Mouse (Mus musculus) forebrain, embryonic 11.5 days (tissue): ENCODE data around the gene Rab40c. TPM values are rescaled to one million over a fixed set of nuclear protein-coding genes. Genes with fewer than 3 reads are reported as not detected.
A peak's percentile ranks its signal among the peaks of the same experiment; 100 is the strongest.

Experiments used
- ATAC-seq: fragments of 200-750 bp; cut with Nextera tagmentation; replicated peaks from 2 replicates; pipeline ENCODE4 v1.8.0; 2017; ENCODE audit warnings: moderate TSS enrichment; ENCODE audit not compliant: low FRiP score
- DNase-seq: peaks from one replicate; pipeline ENCODE4 v3.0.0-alpha.2; 2017; ENCODE audit warnings: low spot score
- H3K27ac ChIP-seq: fragments of 300-500 bp; sonication (generic); 2 replicates; pipeline ENCODE4 v1.5.1; 2014; ENCODE audit warnings: low read depth, low read length
- H3K27me3 ChIP-seq: fragments of 300-500 bp; sonication (generic); 2 replicates; pipeline ENCODE4 v1.6.1; 2014; ENCODE audit warnings: mild to moderate bottlenecking, low read length, mixed read lengths; ENCODE audit not compliant: control insufficient read depth, insufficient read depth
- H3K36me3 ChIP-seq: fragments of 300-500 bp; sonication (generic); 2 replicates; pipeline ENCODE4 v1.6.1; 2014; ENCODE audit warnings: mild to moderate bottlenecking, low read length, moderate library complexity, mixed read lengths; ENCODE audit not compliant: control insufficient read depth, insufficient read depth
- H3K4me1 ChIP-seq: fragments of 300-500 bp; sonication (generic); replicated peaks from 2 replicates; pipeline ENCODE4 v1.6.1; 2014; ENCODE audit warnings: low read length, mixed read lengths; ENCODE audit not compliant: control insufficient read depth, insufficient read depth
- H3K4me2 ChIP-seq: fragments of 300-500 bp; sonication (generic); 2 replicates; pipeline ENCODE4 v1.6.1; 2014; ENCODE audit warnings: low read depth, mild to moderate bottlenecking, low read length, moderate library complexity, mixed read lengths; ENCODE audit not compliant: severe bottlenecking
- H3K4me3 ChIP-seq: fragments of 300-500 bp; sonication (generic); 2 replicates; pipeline ENCODE4 v1.5.1; 2014; ENCODE audit warnings: low read depth, low read length
- H3K9ac ChIP-seq: fragments of 300-500 bp; sonication (generic); 2 replicates; pipeline ENCODE4 v1.6.1; 2014; ENCODE audit warnings: low read length
- H3K9me3 ChIP-seq: fragments of 300-500 bp; sonication (generic); 2 replicates; pipeline ENCODE4 v1.6.1; 2016; ENCODE audit warnings: low read length, mixed read lengths; ENCODE audit not compliant: control insufficient read depth
- WGBS: fragments of 180-500 bp; shearing (Covaris S2); extraction: QIAGEN DNeasy Blood & Tissue Kit; methylation state at CpG from one replicate; pipeline ENCODE4 v1.1.7; 2014; 5-methylcytosine and 5-hydroxymethylcytosine counted together
- polyA plus RNA-seq: library from polyadenylated mRNA; unstranded; fragments of >200 nt; fragmentation: Nextera tagmentation; extraction: Ambion mirVana; gene quantifications from 2 replicates; pipeline ENCODE4 v1.2.1, GENCODE M21; 2014

Rab40c gene
- polyA plus RNA-seq, 1 experiment from 2014 or later: 20.1 TPM

DNA sequence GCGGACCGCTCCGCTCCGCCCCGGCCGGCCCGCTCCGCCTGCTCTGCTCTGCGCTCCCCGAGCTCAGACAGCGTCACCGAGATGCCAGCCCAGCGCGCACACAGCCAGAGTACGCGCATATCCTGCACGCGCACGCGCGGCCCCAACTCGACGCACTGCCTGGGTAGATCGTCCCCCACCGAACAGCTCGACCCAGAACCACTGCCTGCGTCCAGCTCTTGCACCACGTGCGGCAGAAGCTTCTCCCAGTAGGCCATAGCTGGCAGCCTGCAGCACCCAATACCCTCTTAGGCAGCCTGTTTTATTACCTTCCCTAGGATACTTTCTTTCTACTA, 82.5 kb downstream of the Rab40c start, which contains the start of gene Rhbdl1:
TSS of gene Rhbdl1 (minus strand) at position 220 of the 335 bp plus-strand sequence.
- no peaks in the 10 kb centered on the region for H3K9me3 ChIP-seq
- H3K36me3 ChIP-seq: peaks cover 15% of the 10 kb centered on the region
- DNase-seq (peak; percentile 81), ATAC-seq (peak; percentile 16; the same call in 1 of the 2 replicates)
- H3K4me1 ChIP-seq: peaks cover 28% of the 10 kb centered on the region
- H3K9ac ChIP-seq: peak within 1 kb of the TSS; percentile 58
- no peaks in the 10 kb centered on the region for H3K27me3 ChIP-seq
- peak within 1 kb of the TSS; percentile 30 for H3K4me3 ChIP-seq
- H3K27ac ChIP-seq: peak within 1 kb of the TSS; percentile 50
- H3K4me2 ChIP-seq: peak within 1 kb of the TSS; percentile 79
- WGBS: 2% methylated on average over 29 of the region's 29 CpGs

DNA sequence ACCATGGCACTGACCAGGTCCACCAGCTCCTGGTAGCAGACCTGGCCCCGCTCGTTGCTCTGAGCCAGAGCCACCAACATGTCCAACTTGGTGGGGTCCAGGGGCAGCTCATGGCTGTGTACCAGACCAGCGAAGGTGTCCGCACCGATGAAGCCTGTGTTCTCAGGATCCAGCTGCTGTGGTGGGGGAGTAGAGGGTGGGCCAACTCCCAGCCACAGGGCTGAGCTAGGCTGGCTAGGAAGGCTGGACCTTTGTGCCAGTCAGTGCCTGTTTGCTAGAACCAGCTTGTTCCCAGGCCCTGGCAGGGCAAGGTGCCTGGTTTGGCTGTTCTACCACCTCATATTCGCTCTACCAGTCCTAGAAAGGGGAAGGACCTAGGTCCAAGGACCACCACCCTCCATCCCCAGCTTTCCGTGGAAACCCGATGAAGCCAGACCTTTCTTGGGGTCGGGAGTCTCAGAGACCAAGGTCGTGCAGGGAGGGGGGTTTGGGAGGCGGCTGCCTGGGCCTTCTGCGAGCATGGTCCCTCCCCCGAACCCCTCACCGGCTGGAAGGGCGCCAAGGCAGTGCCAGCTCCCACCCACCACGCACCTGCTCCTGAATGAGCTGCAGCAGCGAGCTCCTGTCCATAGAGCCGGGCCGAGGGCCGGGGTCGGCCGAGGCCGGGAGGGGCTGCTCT, 83.0 kb downstream of the Rab40c start:
- WGBS: 23% methylated on average over 23 of the region's 23 CpGs
- H3K9ac ChIP-seq: peak overlapping the region; percentile 58
- peaks cover 33% of the 10 kb centered on the region for H3K4me1 ChIP-seq
- peaks cover 11% of the 10 kb centered on the region for H3K36me3 ChIP-seq
- DNase-seq (peak; percentile 63), ATAC-seq (no peak)
- H3K27me3 ChIP-seq: no peaks in the 10 kb centered on the region
- H3K27ac ChIP-seq: peak overlapping the region; percentile 50
- H3K4me3 ChIP-seq: peak overlapping the region; percentile 30
- H3K9me3 ChIP-seq: no peaks in the 10 kb centered on the region
- peak overlapping the region; percentile 79 for H3K4me2 ChIP-seq

DNA sequence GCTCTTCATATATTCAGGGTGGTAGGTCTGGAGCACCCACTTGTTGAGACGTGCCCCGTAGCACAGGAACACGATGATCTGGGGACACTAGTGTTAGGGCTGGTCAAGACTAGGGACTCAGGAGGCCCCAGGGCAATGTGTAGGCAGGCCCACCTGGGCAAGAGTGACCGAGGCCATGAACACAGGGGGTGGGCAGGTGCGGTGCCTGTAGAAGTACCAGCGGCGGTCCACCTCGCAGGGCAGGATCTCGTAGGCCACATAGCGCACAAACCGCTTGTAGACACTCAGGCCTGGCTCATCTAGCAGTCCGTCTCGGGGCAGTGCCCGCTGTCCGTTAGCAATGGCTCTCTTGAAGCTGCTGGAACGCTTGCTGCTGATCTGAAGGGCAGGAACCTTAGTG, 83.7 kb downstream of the Rab40c start:
- no peak overlapping the region for H3K4me2 ChIP-seq
- H3K36me3 ChIP-seq: peaks cover 9% of the 10 kb centered on the region; the same call in 1 of the 2 replicates

DNA sequence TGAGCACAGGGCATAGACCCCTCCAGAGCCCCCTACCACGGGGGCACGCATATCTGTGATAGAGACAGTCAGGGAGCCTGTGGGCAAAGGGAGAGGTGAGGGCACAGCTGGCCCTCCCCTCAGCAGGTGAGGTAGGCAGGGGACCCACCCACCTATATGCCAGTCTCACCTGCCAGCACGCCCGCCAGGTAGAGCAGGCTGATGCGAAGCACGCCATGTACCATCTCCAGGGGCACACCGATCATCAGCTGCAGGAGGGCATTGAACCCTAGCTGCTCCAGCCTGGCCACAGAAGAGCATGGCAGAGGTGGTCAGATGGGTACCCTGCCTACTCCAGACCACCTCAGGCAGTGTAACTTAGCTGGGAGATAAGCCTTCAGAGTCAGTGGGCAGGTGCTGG, 84.2 kb downstream of the Rab40c start:
- Histone ChIP-seq H3K27ac (no peak overlapping the region), H3K9ac (no peak overlapping the region), H3K36me3 (peaks cover 13% of the 10 kb centered on the region; the same call in 1 of the 2 replicates), H3K4me3 (no peak overlapping the region), H3K4me1 (peaks cover 36% of the 10 kb centered on the region), H3K27me3 (no peaks in the 10 kb centered on the region), H3K9me3 (no peaks in the 10 kb centered on the region), H3K4me2 (no peak overlapping the region)
- ATAC-seq (no peak), DNase-seq (no peak)
- 96% methylated on average over 7 of the region's 7 CpGs for WGBS

More for the DNA sequence above, 83.7 kb downstream of the Rab40c start:
- Histone ChIP-seq H3K9ac (no peak overlapping the region), H3K27me3 (no peaks in the 10 kb centered on the region), H3K4me1 (peaks cover 36% of the 10 kb centered on the region), H3K27ac (no peak overlapping the region), H3K4me3 (no peak overlapping the region), H3K9me3 (no peaks in the 10 kb centered on the region)
- DNase-seq: peak; percentile 59
- no peak for ATAC-seq
- 92% methylated on average over 16 of the region's 16 CpGs for WGBS

DNA sequence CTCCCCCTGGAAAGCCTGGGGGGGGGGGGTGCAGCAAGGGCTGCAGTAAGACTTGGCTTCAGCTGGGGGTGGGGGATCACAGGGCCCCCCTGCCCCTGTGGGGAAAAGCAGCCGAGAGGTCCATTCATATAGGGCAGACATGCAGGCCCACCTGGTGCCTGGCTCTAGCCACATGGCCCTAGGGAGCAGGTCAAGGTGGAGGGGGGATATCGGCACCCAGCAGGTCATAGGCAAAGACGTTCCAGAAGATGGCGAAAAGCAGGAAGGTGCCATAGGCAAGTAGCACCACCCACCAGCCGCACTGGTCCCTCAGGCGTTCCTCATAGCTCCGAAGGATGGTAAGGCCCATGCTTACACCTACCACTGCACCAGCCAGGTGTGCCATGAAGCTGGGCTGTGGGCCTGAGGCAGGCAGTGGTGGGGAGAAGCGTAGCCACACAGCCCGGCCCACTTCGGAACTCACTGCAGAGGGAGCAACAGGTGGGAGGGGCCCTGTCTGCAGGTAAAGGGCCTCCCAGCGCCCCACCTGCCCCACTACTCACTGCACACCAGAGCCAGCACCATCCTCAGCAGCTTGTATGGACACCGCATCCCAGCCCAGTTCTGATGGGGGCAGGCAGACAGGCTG, 84.8 kb downstream of the Rab40c start:
- peak overlapping the region; percentile 78 for H3K9ac ChIP-seq
- 91% methylated on average over 12 of the region's 12 CpGs for WGBS
- peak overlapping the region; percentile 95; the same call in 1 of the 2 replicates for H3K4me2 ChIP-seq
- DNase-seq: peak; percentile 56
- H3K9me3 ChIP-seq: no peaks in the 10 kb centered on the region
- peaks cover 11% of the 10 kb centered on the region; the same call in 1 of the 2 replicates for H3K36me3 ChIP-seq
- no peaks in the 10 kb centered on the region for H3K27me3 ChIP-seq
- peaks cover 40% of the 10 kb centered on the region for H3K4me1 ChIP-seq
- no peak overlapping the region for H3K27ac ChIP-seq
- peak overlapping the region; percentile 83 for H3K4me3 ChIP-seq
- no peak for ATAC-seq

DNA sequence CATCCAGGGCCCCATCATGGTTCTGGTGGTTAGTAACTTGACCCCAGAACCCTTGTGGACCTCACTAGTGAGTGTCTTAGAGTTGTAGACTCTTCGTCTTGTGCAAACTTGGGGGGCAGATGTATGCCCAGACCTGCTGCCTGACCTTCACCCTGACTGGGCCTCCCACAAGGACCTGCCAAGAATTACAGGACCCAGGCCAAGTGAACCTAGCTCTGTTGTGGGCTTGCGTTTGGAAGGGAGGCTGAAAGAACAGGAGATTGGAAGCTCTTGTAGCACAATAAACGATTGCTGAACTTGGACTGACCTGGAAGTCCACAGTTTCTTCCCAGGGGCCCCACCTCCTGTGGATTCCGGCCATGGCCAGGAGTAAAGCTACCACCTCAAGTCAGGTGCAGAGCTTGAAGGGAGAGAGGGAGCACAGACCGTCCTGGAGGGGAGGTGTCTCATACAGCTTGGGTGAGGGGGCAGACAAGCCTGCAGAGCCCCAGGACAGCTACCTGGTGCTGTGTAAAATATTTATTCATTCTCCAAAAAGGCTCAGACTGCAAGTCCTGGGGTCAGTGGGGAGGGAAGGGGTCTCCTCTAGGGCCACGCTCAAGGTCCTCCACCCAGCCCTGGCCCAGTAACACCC, 85.4 kb downstream of the Rab40c start:
- 60% methylated on average over 6 of the region's 6 CpGs for WGBS

DNA sequence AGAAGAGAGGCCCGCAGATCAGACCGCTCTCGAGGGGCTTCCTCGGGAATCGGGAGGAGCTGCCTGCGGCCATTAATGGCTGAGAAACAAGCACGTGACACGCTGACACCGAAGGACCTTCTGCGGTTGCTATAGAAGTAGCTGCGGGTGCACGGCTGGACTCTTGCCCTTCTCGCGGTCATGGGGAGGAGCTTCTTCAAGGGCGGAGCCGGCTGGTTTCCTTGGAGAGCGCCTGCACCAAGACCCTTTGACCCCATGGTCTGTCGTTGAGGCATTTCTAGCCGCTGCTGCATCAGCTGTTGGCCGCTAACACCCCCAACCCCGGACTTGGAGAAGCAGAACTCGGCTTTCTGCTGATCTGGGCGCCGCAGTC, 86.2 kb downstream of the Rab40c start, which contains the start of gene Stub1:
TSS of gene Stub1 (minus strand) at position 114 of the 373 bp plus-strand sequence.
- H3K27me3 ChIP-seq: no peaks in the 10 kb centered on the region
- peak within 1 kb of the TSS; percentile 83 for H3K4me3 ChIP-seq
- H3K36me3 ChIP-seq: peaks cover 9% of the 10 kb centered on the region; the same call in 1 of the 2 replicates
- peak within 1 kb of the TSS; percentile 87 for H3K9ac ChIP-seq
- no peaks in the 10 kb centered on the region for H3K9me3 ChIP-seq
- DNase-seq: no peak
- 1% methylated on average over 24 of the region's 24 CpGs for WGBS
- peak; percentile 59 for ATAC-seq
- peak within 1 kb of the TSS; percentile 95 for H3K4me2 ChIP-seq
- peak within 1 kb of the TSS; percentile 96 for H3K27ac ChIP-seq
- H3K4me1 ChIP-seq: peaks cover 47% of the 10 kb centered on the region

More for the DNA sequence above, 85.4 kb downstream of the Rab40c start:
- Histone ChIP-seq H3K4me3 (peak overlapping the region; percentile 83), H3K27me3 (no peaks in the 10 kb centered on the region), H3K4me1 (peaks cover 45% of the 10 kb centered on the region), H3K9ac (peak overlapping the region; percentile 78), H3K4me2 (peak overlapping the region; percentile 95), H3K36me3 (peaks cover 9% of the 10 kb centered on the region; the same call in 1 of the 2 replicates), H3K9me3 (no peaks in the 10 kb centered on the region), H3K27ac (no peak overlapping the region; the same call in 1 of the 2 replicates)
- DNase-seq (peak; percentile 52), ATAC-seq (no peak)

DNA sequence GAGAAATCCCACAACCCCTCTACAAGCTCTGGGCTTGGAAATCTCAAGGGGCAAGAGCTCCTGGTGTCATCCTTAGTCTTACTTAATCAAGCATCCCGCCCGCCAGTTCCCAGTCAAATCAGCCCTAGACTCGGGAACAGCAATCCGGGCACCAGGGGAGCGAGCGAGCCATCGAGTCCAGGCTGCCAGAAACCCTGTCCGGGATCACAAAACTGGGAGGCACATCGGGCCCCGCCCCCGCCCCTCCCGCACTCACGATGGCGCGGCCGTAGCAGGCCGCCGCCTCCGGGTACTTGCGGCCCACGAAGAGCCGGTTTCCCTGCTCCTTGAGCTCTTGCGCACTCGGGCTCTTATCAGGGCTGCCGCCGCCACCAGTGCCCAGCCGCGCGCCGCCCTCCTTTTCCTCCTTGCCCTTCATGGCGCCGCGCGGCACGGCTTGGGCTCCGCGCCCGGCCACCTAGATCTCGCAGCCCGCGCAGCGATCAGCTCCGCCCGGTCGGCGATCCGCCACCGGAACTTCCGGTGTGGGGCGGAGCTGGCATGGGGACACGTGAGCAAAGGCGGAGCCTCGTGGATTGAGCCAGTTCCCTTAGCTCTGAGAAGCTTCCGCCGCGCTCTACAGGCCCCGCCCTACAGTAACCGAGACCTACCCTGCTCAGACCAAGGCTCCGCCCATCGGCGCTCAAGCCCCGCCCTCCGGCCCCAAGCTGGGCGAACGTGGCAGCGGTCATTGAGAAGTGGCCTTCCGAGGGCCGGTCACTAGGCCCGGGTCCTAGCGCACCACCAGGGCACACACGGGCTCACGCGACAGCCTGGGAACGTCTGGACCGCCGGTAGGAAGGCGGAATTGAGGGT, 86.9 kb downstream of the Rab40c start:
- H3K27me3 ChIP-seq: no peaks in the 10 kb centered on the region
- no peaks in the 10 kb centered on the region for H3K9me3 ChIP-seq
- peak; percentile 99 for DNase-seq
- H3K9ac ChIP-seq: peak overlapping the region; percentile 87
- peak overlapping the region; percentile 96 for H3K27ac ChIP-seq
- peaks cover 49% of the 10 kb centered on the region for H3K4me1 ChIP-seq
- H3K4me2 ChIP-seq: peak overlapping the region; percentile 95
- peak overlapping the region; percentile 83 for H3K4me3 ChIP-seq
- peaks cover 9% of the 10 kb centered on the region; the same call in 1 of the 2 replicates for H3K36me3 ChIP-seq
- ATAC-seq: peak; percentile 89
- WGBS: under 1% methylated on average over 71 of the region's 77 CpGs
